Mouse (Mus musculus) lung, embryonic 16.5 days (tissue): ENCODE measurements around the gene Gm34653. TPM values are rescaled to one million over a fixed set of nuclear protein-coding genes. Genes with fewer than 3 reads are reported as not detected.
A peak's percentile ranks its signal among the peaks of the same experiment; 100 is the strongest.
"Not testable (repeated sequence)": the region's sequence is repeated elsewhere in the genome, so short reads cannot be mapped to it uniquely, and the experiment has no call there.

Source experiments
- ATAC-seq: fragments of 200-750 bp; cut with Nextera tagmentation; 2 replicates; pipeline ENCODE4 v1.8.0; 2017; ENCODE audit warnings: low read depth, mild to moderate bottlenecking, moderate library complexity
- H3K27ac ChIP-seq: fragments of 300-500 bp; sonication (generic); 2 replicates; pipeline ENCODE4 v1.5.1; 2014; ENCODE audit warnings: mild to moderate bottlenecking, control low read depth, low read length
- H3K27me3 ChIP-seq: fragments of 300-500 bp; sonication (generic); 2 replicates; pipeline ENCODE4 v1.6.1; 2014; ENCODE audit warnings: low read depth, low read length, mixed read lengths; ENCODE audit not compliant: control insufficient read depth, insufficient read depth
- H3K36me3 ChIP-seq: fragments of 300-500 bp; sonication (generic); 2 replicates; pipeline ENCODE4 v1.6.1; 2014; ENCODE audit warnings: low read length; ENCODE audit not compliant: control insufficient read depth, insufficient read depth
- H3K4me1 ChIP-seq: fragments of 300-500 bp; sonication (generic); replicated peaks from 2 replicates; pipeline ENCODE4 v1.6.1; 2014; ENCODE audit warnings: low read length, mixed read lengths; ENCODE audit not compliant: control insufficient read depth, insufficient read depth
- H3K4me2 ChIP-seq: fragments of 300-500 bp; sonication (generic); 2 replicates; pipeline ENCODE4 v1.6.1; 2014; ENCODE audit warnings: low read depth, low read length, control low read depth
- H3K4me3 ChIP-seq: fragments of 300-500 bp; sonication (generic); 2 replicates; pipeline ENCODE4 v1.5.1; 2014; ENCODE audit warnings: mild to moderate bottlenecking, low read length, control low read depth
- H3K9ac ChIP-seq: fragments of 300-500 bp; sonication (generic); 2 replicates; pipeline ENCODE4 v1.6.1; 2014; ENCODE audit warnings: low read length, control low read depth
- H3K9me3 ChIP-seq: fragments of 300-500 bp; sonication (generic); 2 replicates; pipeline ENCODE4 v1.6.1; 2016; ENCODE audit warnings: low read length; ENCODE audit not compliant: control insufficient read depth
- WGBS: fragments of 180-500 bp; shearing (Covaris S2); extraction: QIAGEN DNeasy Blood & Tissue Kit; methylation state at CpG from one replicate; pipeline ENCODE4 v1.1.7; 2014; 5-methylcytosine and 5-hydroxymethylcytosine counted together
- polyA plus RNA-seq: library from polyadenylated mRNA; unstranded; fragments of >200 nt; fragmentation: Nextera tagmentation; extraction: Ambion mirVana; gene quantifications from 2 replicates; pipeline ENCODE4 v1.2.1, GENCODE M21; 2015

Gm34653 gene
- polyA plus RNA-seq, 1 experiment from 2014 or later, result not detected

GRCm38 (mm10) chr2:34800371-34800770 lies 32.4 kb upstream of the Gm34653 start:
- Histone ChIP-seq H3K27me3 (no peaks in the 10 kb centered on the region), H3K36me3 (peaks cover 5% of the 10 kb centered on the region; the same call in 1 of the 2 replicates), H3K9ac (no peak overlapping the region), H3K4me1 (peaks cover 20% of the 10 kb centered on the region), H3K4me2 (peak overlapping the region; percentile 69), H3K9me3 (no peaks in the 10 kb centered on the region), H3K4me3 (peak overlapping the region; percentile 83; the same call in 1 of the 2 replicates), H3K27ac (no peak overlapping the region)
- WGBS, result 76% methylated on average over 7 of the region's 7 CpGs
- ATAC-seq, result no peak

GRCm38 (mm10) chr2:34801516-34802482 lies 31.0 kb upstream of the Gm34653 start:
- Histone ChIP-seq H3K4me1 (peaks cover 20% of the 10 kb centered on the region), H3K4me3 (peak overlapping the region; percentile 71), H3K27ac (peak overlapping the region; percentile 86), H3K27me3 (no peaks in the 10 kb centered on the region), H3K4me2 (peak overlapping the region; percentile 48), H3K9me3 (no peaks in the 10 kb centered on the region), H3K36me3 (peaks cover 5% of the 10 kb centered on the region; the same call in 1 of the 2 replicates), H3K9ac (peak overlapping the region; percentile 87)
- 4% methylated on average over 39 of the region's 39 CpGs for WGBS
- ATAC-seq, result peak; percentile 97

GRCm38 (mm10) chr2:34802565-34803245 lies 30.1 kb upstream of the Gm34653 start:
- Histone ChIP-seq H3K9ac (peak overlapping the region; percentile 87), H3K4me1 (peaks cover 20% of the 10 kb centered on the region), H3K4me3 (peak overlapping the region; percentile 71), H3K4me2 (peak overlapping the region; percentile 79), H3K27ac (peak overlapping the region; percentile 86)
- not testable (repeated sequence) for H3K9me3 ChIP-seq, H3K27me3 ChIP-seq, H3K36me3 ChIP-seq
- WGBS, result 0% methylated on average over 21 of the region's 32 CpGs
- ATAC-seq, result peak; percentile 47

- H3K27me3 ChIP-seq, result no peaks in the 10 kb centered on the region
- H3K9ac ChIP-seq, result no peak overlapping the region
- H3K4me3 ChIP-seq, result 0 out of 2 replicates have a peak overlapping the region, but pooled peaks have one; percentile 6
- 83% methylated on average over 3 of the region's 3 CpGs for WGBS
- no peaks in the 10 kb centered on the region for H3K9me3 ChIP-seq
- peaks cover 20% of the 10 kb centered on the region for H3K4me1 ChIP-seq
- H3K4me2 ChIP-seq, result peak overlapping the region; percentile 50
- no peak overlapping the region for H3K27ac ChIP-seq
- ATAC-seq, result no peak
- H3K36me3 ChIP-seq, result peaks cover 7% of the 10 kb centered on the region; the same call in 1 of the 2 replicates
These were observed 29.1 kb upstream of the Gm34653 start for GRCm38 (mm10) chr2:34803746-34804145.

GRCm38 (mm10) chr2:34804172-34804571 lies 28.6 kb upstream of the Gm34653 start:
- H3K27ac ChIP-seq, result no peak overlapping the region
- no peaks in the 10 kb centered on the region for H3K9me3 ChIP-seq
- ATAC-seq, result no peak
- no peak overlapping the region for H3K9ac ChIP-seq
- no peaks in the 10 kb centered on the region for H3K27me3 ChIP-seq
- 96% methylated on average over 2 of the region's 2 CpGs for WGBS
- peaks cover 9% of the 10 kb centered on the region; the same call in 1 of the 2 replicates for H3K36me3 ChIP-seq
- H3K4me2 ChIP-seq, result no peak overlapping the region
- peaks cover 16% of the 10 kb centered on the region for H3K4me1 ChIP-seq
- no peak overlapping the region for H3K4me3 ChIP-seq

- Histone ChIP-seq H3K4me1 (peaks cover 16% of the 10 kb centered on the region), H3K9me3 (no peaks in the 10 kb centered on the region), H3K27me3 (no peaks in the 10 kb centered on the region), H3K4me2 (no peak overlapping the region), H3K27ac (no peak overlapping the region), H3K4me3 (no peak overlapping the region), H3K36me3 (peaks cover 9% of the 10 kb centered on the region; the same call in 1 of the 2 replicates), H3K9ac (no peak overlapping the region)
- 78% methylated on average over 1 of the region's 1 CpGs for WGBS
- no peak for ATAC-seq
These were observed 28.0 kb upstream of the Gm34653 start for GRCm38 (mm10) chr2:34804815-34805214.

- no peaks in the 10 kb centered on the region for H3K27me3 ChIP-seq
These were observed 27.4 kb upstream of the Gm34653 start for GRCm38 (mm10) chr2:34805364-34805950.

GRCm38 (mm10) chr2:34808057-34808456 lies 24.8 kb upstream of the Gm34653 start:
- no peaks in the 10 kb centered on the region for H3K9me3 ChIP-seq
- no peak overlapping the region for H3K4me2 ChIP-seq
- 63% methylated on average over 2 of the region's 2 CpGs for WGBS
- no peak overlapping the region for H3K27ac ChIP-seq
- ATAC-seq, result no peak
- H3K4me1 ChIP-seq, result peaks cover 10% of the 10 kb centered on the region
- no peaks in the 10 kb centered on the region for H3K27me3 ChIP-seq
- H3K9ac ChIP-seq, result no peak overlapping the region
- H3K4me3 ChIP-seq, result no peak overlapping the region
- peaks cover 20% of the 10 kb centered on the region for H3K36me3 ChIP-seq

More at GRCm38 (mm10) chr2:34805364-34805950, 27.4 kb upstream of the Gm34653 start:
- H3K4me3 ChIP-seq, result no peak overlapping the region
- H3K4me2 ChIP-seq, result no peak overlapping the region
- no peak for ATAC-seq
- no peak overlapping the region for H3K27ac ChIP-seq
- no peaks in the 10 kb centered on the region for H3K9me3 ChIP-seq
- WGBS, result 86% methylated on average over 10 of the region's 10 CpGs
- H3K4me1 ChIP-seq, result peaks cover 11% of the 10 kb centered on the region
- H3K9ac ChIP-seq, result no peak overlapping the region
- H3K36me3 ChIP-seq, result peaks cover 9% of the 10 kb centered on the region; the same call in 1 of the 2 replicates
